Mouse (Mus musculus): ENCODE measurements at regions not wholly inside any gene's neighbourhood (a gene's known extent, or its start where the extent isn't known, plus 50 kb on each side); places are given as distances from the start of the nearest gene placed in this dataset.

- no peak for DNase-seq (ENCODE audit: low spot score in 2 of 2)
Observed at GRCm38 (mm10) chr1:193423653-193424075, 53.6 kb upstream of the Camk1g start.

- DNase-seq (ENCODE audit: low spot score in 2 of 2) = no peak
Observed at GRCm38 (mm10) chr1:193422886-193423285, 52.8 kb upstream of the Camk1g start.

- no peak for DNase-seq (ENCODE audit: low spot score in 2 of 2)
Observed at GRCm38 (mm10) chr1:193421820-193422219, 51.7 kb upstream of the Camk1g start.

GRCm38 (mm10) chr1:193421414-193421813 lies 51.3 kb upstream of the Camk1g start:
- no peak for DNase-seq (ENCODE audit: low spot score in 2 of 2)

Small RNAs in the stretch of these regions (microRNA-seq; reads per million reads assigned to microRNA genes)
- gene Mir205 = 23.5 reads per million, percentile 36 among the genes with 10 or more reads in this experiment
